Mouse (Mus musculus): ENCODE results near the gene Ovca2.

The Ovca2 gene

GRCm38 (mm10) chr11:75152603-75153557 is 25.8 kb downstream of the Ovca2 start:
- DNase-seq (ENCODE audit: low spot score), result no peak

GRCm38 (mm10) chr11:75150346-75150745 is 28.3 kb downstream of the Ovca2 start:
- no peak for DNase-seq (ENCODE audit: low spot score)

- no peak for DNase-seq (ENCODE audit: low spot score)
Measured at GRCm38 (mm10) chr11:75148332-75149035, 30.2 kb downstream of the Ovca2 start.

GRCm38 (mm10) chr11:75147846-75148168 is 30.8 kb downstream of the Ovca2 start:
- no peak for DNase-seq (ENCODE audit: low spot score)

- DNase-seq (ENCODE audit: low spot score), result no peak
Measured at GRCm38 (mm10) chr11:75147106-75147845, 31.4 kb downstream of the Ovca2 start.

- no peak for DNase-seq (ENCODE audit: low spot score)
Measured at GRCm38 (mm10) chr11:75145841-75146240, 32.8 kb downstream of the Ovca2 start.

GRCm38 (mm10) chr11:75142749-75143148 is 35.9 kb downstream of the Ovca2 start:
- DNase-seq (ENCODE audit: low spot score), result no peak

GRCm38 (mm10) chr11:75141913-75142312 is 36.7 kb downstream of the Ovca2 start:
- DNase-seq (ENCODE audit: low spot score), result no peak

GRCm38 (mm10) chr11:75141038-75141437 is 37.6 kb downstream of the Ovca2 start:
- no peak for DNase-seq (ENCODE audit: low spot score)

- no peak for DNase-seq (ENCODE audit: low spot score)
Measured at GRCm38 (mm10) chr11:75140431-75140830, 38.2 kb downstream of the Ovca2 start.

- DNase-seq (ENCODE audit: low spot score), result no peak
Measured at GRCm38 (mm10) chr11:75139122-75139963, 39.3 kb downstream of the Ovca2 start.

GRCm38 (mm10) chr11:75136666-75137398 is 41.8 kb downstream of the Ovca2 start:
- DNase-seq (ENCODE audit: low spot score), result no peak

GRCm38 (mm10) chr11:75135358-75135757 is 43.3 kb downstream of the Ovca2 start:
- no peak for DNase-seq (ENCODE audit: low spot score)

GRCm38 (mm10) chr11:75134485-75135068 is 44.1 kb downstream of the Ovca2 start:
- no peak for DNase-seq (ENCODE audit: low spot score)

GRCm38 (mm10) chr11:75133951-75134350 is 44.7 kb downstream of the Ovca2 start:
- no peak for DNase-seq (ENCODE audit: low spot score)

GRCm38 (mm10) chr11:75133391-75133790 is 45.2 kb downstream of the Ovca2 start:
- no peak for DNase-seq (ENCODE audit: low spot score)

- no peak for DNase-seq (ENCODE audit: low spot score)
Measured at GRCm38 (mm10) chr11:75132278-75132677, 46.4 kb downstream of the Ovca2 start.

GRCm38 (mm10) chr11:75131300-75131699 is 47.3 kb downstream of the Ovca2 start:
- no peak for DNase-seq (ENCODE audit: low spot score)

- DNase-seq (ENCODE audit: low spot score), result no peak
Measured at GRCm38 (mm10) chr11:75129481-75129880, 49.2 kb downstream of the Ovca2 start.

- no peak for DNase-seq (ENCODE audit: low spot score)
Measured at GRCm38 (mm10) chr11:75126384-75126783, 52.3 kb downstream of the Ovca2 start.
